Mouse (Mus musculus) cerebellum, adult 2 months (tissue): ENCODE measurements around the gene Klhl21. TPM values are rescaled to one million over a fixed set of nuclear protein-coding genes. Genes with fewer than 3 reads are reported as not detected.

Experiments
- DNase-seq, 2 experiments: peaks; one replicate each; pipeline ENCODE4 v3.0.0; 2021
- H3K27ac ChIP-seq: fragments of 200-500 bp; 2 replicates; pipeline ENCODE4 v1.5.1; 2012; ENCODE audit warnings: low read length, control low read depth, inconsistent platforms; ENCODE audit not compliant: insufficient read depth
- H3K27me3 ChIP-seq: fragments of 200-500 bp; 2 replicates; pipeline ENCODE4 v1.6.1; 2012; ENCODE audit warnings: inconsistent platforms, mild to moderate bottlenecking, low read length, moderate library complexity; ENCODE audit not compliant: control insufficient read depth, insufficient read depth
- H3K4me1 ChIP-seq: fragments of 200-500 bp; 2 replicates; pipeline ENCODE4 v1.6.1; 2011; ENCODE audit warnings: low read length; ENCODE audit not compliant: control insufficient read depth, insufficient read depth
- H3K4me3 ChIP-seq: fragments of 200-500 bp; replicated peaks from 2 replicates; pipeline ENCODE3; 2011; ENCODE audit warnings: mild to moderate bottlenecking, low read depth, low read length, control low read depth; ENCODE audit not compliant: insufficient read depth
- CTCF ChIP-seq: fragments of 200-500 bp; IDR thresholded peaks from 2 replicates; pipeline ENCODE4 v1.5.1; 2011; ENCODE audit warnings: low read depth, mild to moderate bottlenecking, control low read depth, low read length, moderate library complexity, borderline replicate concordance; ENCODE audit not compliant: insufficient read depth
- POLR2A ChIP-seq: fragments of 200-500 bp; IDR thresholded peaks from 2 replicates; pipeline ENCODE4 v1.6.1; 2011; ENCODE audit warnings: low read length, control low read depth, borderline replicate concordance; ENCODE audit not compliant: insufficient read depth
- WGBS: fragments of 180-500 bp; shearing (Covaris S2); methylation state at CpG from one replicate; pipeline ENCODE4 v1.1.7; 2018; 5-methylcytosine and 5-hydroxymethylcytosine counted together
- polyA plus RNA-seq: library from polyadenylated mRNA; depleted of rRNA; stranded (reverse); fragments of >200 nt; gene quantifications from 2 replicates; pipeline ENCODE4 v1.2.3, GENCODE M21; 2012

Gene Klhl21
- polyA plus RNA-seq, 1 experiment: 14.5 TPM

DNA sequence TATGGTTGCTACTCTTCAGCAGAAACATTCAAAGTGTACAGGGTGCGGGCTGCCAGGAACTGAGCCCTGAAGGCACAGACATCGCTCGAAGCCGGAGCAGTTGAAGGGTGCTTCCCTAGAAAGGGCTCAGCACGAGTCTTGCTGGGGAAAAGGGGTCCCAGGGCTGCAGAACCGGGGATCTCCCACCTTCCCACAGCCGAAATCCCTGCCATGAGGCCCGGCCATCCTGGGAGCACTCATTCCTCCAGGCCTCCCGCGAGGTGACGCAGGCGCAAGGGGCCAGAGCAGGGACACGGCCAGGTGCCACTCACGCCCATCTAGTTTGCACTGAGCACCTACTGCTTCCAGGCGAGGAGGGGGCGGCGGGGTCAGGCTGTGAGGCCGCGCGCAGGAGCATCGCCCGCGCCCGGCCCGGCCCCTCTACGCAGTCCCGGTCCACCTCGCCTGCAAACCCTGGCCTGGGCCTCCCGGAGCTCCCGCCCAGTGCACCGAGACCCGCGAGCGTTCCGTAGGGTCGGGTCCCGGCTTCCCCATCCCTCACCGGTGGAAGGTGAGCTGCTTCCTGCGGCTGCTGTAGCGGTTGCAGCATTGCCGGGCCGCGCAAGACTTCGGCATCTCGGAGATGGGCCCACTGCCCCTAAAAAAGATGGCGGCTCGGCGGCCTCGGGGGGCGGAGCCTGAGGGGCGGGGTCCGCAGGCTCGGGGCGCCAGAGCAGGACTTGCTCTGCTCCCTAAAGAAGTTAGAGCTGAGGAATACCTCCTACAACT lies 20.1 kb upstream of the Klhl21 start, which contains the start of gene Thap3:
Thap3 (minus strand) TSS at position 656 of the 768 bp plus-strand sequence.
- Histone ChIP-seq H3K4me3 (peak within 1 kb of the TSS; percentile 77), H3K27me3 (no peaks in the 10 kb centered on the region), H3K27ac (peak within 1 kb of the TSS; percentile 27), H3K4me1 (peaks cover 18% of the 10 kb centered on the region)
- DNase-seq: peak; percentile 82 to 88
- TF ChIP-seq POLR2A (peak; percentile 56; the same call in 1 of the 2 replicates), CTCF (no peak)
- WGBS: under 1% methylated on average over 54 of the region's 54 CpGs

DNA sequence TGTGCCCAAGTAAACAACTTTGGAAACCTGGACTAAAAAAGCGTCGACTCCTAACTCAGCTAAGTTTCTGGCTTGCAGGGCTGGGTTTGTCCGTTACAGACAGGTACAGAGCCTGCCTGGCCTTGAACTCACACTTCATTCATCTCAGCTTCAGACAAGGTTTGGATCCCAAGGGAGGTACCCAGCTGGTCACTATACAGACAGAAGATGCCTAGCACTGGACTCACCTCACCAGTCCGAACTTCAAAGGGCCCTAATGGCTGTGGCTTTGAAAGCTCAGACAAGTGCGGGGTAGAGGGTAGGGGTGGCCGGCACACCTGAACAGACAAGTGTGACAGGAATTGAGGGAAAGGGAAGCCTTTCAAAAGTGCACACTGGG lies 19.5 kb upstream of the Klhl21 start:
- peaks cover 18% of the 10 kb centered on the region for H3K4me1 ChIP-seq
- TF ChIP-seq CTCF (no peak), POLR2A (no peak)
- no peaks in the 10 kb centered on the region for H3K27me3 ChIP-seq
- peak overlapping the region; percentile 77 for H3K4me3 ChIP-seq
- no peak for DNase-seq
- 35% methylated on average over 6 of the region's 6 CpGs for WGBS
- H3K27ac ChIP-seq: no peak overlapping the region

GRCm38 (mm10) chr4:151992091-151992490 lies 16.5 kb upstream of the Klhl21 start:
- Histone ChIP-seq H3K4me1 (peaks cover 1% of the 10 kb centered on the region; the same call in 1 of the 2 replicates), H3K27me3 (no peaks in the 10 kb centered on the region), H3K4me3 (no peak overlapping the region), H3K27ac (no peak overlapping the region)
- TF ChIP-seq POLR2A (no peak), CTCF (no peak)
- 90% methylated on average over 9 of the region's 9 CpGs for WGBS
- no peak for DNase-seq

DNA sequence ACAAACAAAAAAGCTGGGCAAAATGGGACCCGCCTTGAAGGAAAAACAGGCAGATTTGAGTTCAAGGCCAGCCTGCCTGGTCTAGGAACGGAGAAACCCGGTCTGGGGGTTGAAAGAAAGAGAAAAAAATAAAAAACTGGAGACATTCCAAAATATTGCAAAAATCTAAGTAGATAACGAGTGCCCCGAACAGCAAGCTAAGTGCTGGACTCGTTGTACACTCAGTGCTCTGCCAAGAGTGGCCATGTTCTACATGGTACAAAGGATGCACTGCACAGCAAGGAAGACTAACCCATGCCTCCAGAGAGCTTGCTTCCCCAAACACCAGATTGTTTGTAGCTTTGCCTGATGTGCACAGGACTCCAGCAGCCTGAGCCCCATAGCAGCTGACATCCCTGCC lies 15.6 kb upstream of the Klhl21 start:
- TF ChIP-seq CTCF (no peak), POLR2A (no peak)
- Histone ChIP-seq H3K27me3 (no peaks in the 10 kb centered on the region), H3K27ac (no peak overlapping the region), H3K4me1 (no peaks in the 10 kb centered on the region), H3K4me3 (no peak overlapping the region)
- 78% methylated on average over 6 of the region's 6 CpGs for WGBS
- DNase-seq: no peak

DNA sequence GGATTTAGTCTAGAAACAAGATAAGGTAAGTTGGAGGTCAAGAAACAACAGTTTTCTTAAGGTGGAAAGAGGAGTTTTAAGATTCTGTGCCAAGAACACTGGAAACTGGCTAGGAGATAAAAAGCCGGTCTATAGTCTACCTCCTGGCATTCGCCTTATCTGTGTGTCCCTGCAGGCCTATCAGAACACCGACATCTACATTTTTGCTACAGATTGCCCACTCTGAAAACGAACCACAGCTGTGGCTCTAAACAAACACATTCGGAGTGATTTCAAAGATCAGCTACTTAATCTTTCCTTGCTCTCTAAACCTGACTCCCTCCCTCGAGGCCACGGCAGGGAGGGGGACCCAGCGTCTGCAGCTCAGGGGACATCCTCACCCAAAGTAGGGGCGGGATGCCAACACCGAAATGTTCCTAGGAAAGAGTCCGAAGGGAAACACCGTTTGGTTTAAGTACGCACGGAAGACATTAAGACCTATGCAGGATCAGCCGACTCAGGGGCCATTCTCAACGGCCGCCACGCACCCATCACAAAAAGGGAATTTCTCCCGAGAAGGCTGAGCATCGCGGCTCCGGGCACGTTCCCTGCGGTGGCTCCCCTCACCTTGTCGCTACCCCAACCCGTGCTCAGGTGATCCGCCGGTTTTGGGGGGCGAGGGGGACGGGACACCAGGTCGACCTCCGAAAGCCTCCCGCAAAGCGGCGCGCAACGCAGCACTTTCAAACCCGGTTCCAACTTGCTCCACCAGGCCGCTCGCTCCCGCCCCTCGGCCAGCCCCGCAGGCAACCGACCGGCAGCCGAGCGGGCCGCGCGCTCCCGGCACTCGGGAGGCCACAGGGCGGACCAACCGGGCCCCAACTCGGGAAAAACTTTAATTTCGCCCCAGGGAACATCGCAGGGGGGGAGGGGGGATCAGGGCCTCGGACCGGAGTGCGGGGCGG lies 14.1 kb upstream of the Klhl21 start:
- H3K27ac ChIP-seq: no peak overlapping the region
- 4% methylated on average over 61 of the region's 61 CpGs for WGBS
- H3K27me3 ChIP-seq: no peaks in the 10 kb centered on the region
- TF ChIP-seq POLR2A (no peak), CTCF (no peak)
- peak; percentile 55 to 58 for DNase-seq
- H3K4me3 ChIP-seq: peak overlapping the region; percentile 56
- no peaks in the 10 kb centered on the region for H3K4me1 ChIP-seq

- Histone ChIP-seq H3K27me3 (no peaks in the 10 kb centered on the region), H3K27ac (no peak overlapping the region), H3K4me1 (no peaks in the 10 kb centered on the region), H3K4me3 (peak overlapping the region; percentile 64)
- under 1% methylated on average over 82 of the region's 111 CpGs for WGBS
- DNase-seq: no peak
- TF ChIP-seq POLR2A: no peak
- TF ChIP-seq CTCF: no peak
These were observed 13.0 kb upstream of the Klhl21 start for GRCm38 (mm10) chr4:151995371-151996172.
